Mouse (Mus musculus) limb, embryonic 10.5 days (tissue): ENCODE measurements at regions not wholly inside any gene's neighbourhood (a gene's known extent, or its start where the extent isn't known, plus 50 kb on each side); places are given as distances from the start of the nearest gene placed in this dataset.

Experiments
- DNase-seq: peaks from one replicate; pipeline ENCODE4 v3.0.0-alpha.2; 2017; ENCODE audit warnings: low spot score
- H3K27ac ChIP-seq: fragments of 300-500 bp; sonication (generic); 2 replicates; pipeline ENCODE4 v1.5.1; 2016; ENCODE audit warnings: mild to moderate bottlenecking
- H3K27me3 ChIP-seq: fragments of 300-500 bp; sonication (generic); 2 replicates; pipeline ENCODE4 v1.6.1; 2016; ENCODE audit warnings: low read depth, mild to moderate bottlenecking; ENCODE audit not compliant: poor library complexity, severe bottlenecking
- H3K36me3 ChIP-seq: fragments of 300-500 bp; sonication (generic); 2 replicates; pipeline ENCODE4 v1.6.1; 2016; ENCODE audit warnings: mild to moderate bottlenecking, moderate library complexity
- H3K4me1 ChIP-seq: fragments of 300-500 bp; sonication (generic); 2 replicates; pipeline ENCODE4 v1.6.1; 2016
- H3K4me3 ChIP-seq: fragments of 300-500 bp; sonication (generic); 2 replicates; pipeline ENCODE4 v1.5.1; 2016; ENCODE audit warnings: mild to moderate bottlenecking, moderate library complexity
- H3K9me3 ChIP-seq: fragments of 300-500 bp; sonication (generic); replicated peaks from 2 replicates; pipeline ENCODE4 v1.6.1; 2016; ENCODE audit warnings: mild to moderate bottlenecking
- WGBS: fragments of 180-500 bp; shearing (Covaris S2); methylation state at CpG from one replicate; pipeline ENCODE4 v1.1.7; 2016; 5-methylcytosine and 5-hydroxymethylcytosine counted together

GRCm38 (mm10) chr8:103166623-103167316, 381.3 kb upstream of the Cdh11 start:
- WGBS: 36% methylated on average over 7 of the region's 7 CpGs
- no peaks in the 10 kb centered on the region for H3K36me3 ChIP-seq
- no peaks in the 10 kb centered on the region for H3K27me3 ChIP-seq
- H3K27ac ChIP-seq: peak overlapping the region; percentile 50; the same call in 1 of the 2 replicates
- no peak for DNase-seq
- no peaks in the 10 kb centered on the region for H3K9me3 ChIP-seq
- peaks cover 33% of the 10 kb centered on the region for H3K4me1 ChIP-seq
- no peak overlapping the region for H3K4me3 ChIP-seq

- H3K27ac ChIP-seq: peak overlapping the region; percentile 6; the same call in 1 of the 2 replicates
- no peaks in the 10 kb centered on the region for H3K4me1 ChIP-seq
- 83% methylated on average over 3 of the region's 3 CpGs for WGBS
Observed at GRCm38 (mm10) chr8:103173313-103173712, 387.9 kb upstream of the Cdh11 start.

GRCm38 (mm10) chr8:103173803-103174429, 388.5 kb upstream of the Cdh11 start:
- no peak for DNase-seq
- WGBS: 84% methylated on average over 5 of the region's 5 CpGs

More at GRCm38 (mm10) chr8:103173313-103173712, 387.9 kb upstream of the Cdh11 start:
- Histone ChIP-seq H3K9me3 (no peaks in the 10 kb centered on the region), H3K36me3 (no peaks in the 10 kb centered on the region), H3K4me3 (no peak overlapping the region), H3K27me3 (no peaks in the 10 kb centered on the region)
- no peak for DNase-seq

GRCm38 (mm10) chr8:103180661-103181060, 395.2 kb upstream of the Cdh11 start:
- H3K36me3 ChIP-seq: no peaks in the 10 kb centered on the region
- no peaks in the 10 kb centered on the region for H3K9me3 ChIP-seq
- no peak for DNase-seq
- H3K27me3 ChIP-seq: no peaks in the 10 kb centered on the region
- H3K4me3 ChIP-seq: no peak overlapping the region
- no peaks in the 10 kb centered on the region for H3K4me1 ChIP-seq
- no peak overlapping the region for H3K27ac ChIP-seq

More at GRCm38 (mm10) chr8:103173803-103174429, 388.5 kb upstream of the Cdh11 start:
- no peaks in the 10 kb centered on the region for H3K4me1 ChIP-seq
- no peaks in the 10 kb centered on the region for H3K36me3 ChIP-seq
- peak overlapping the region; percentile 6; the same call in 1 of the 2 replicates for H3K27ac ChIP-seq
- H3K4me3 ChIP-seq: no peak overlapping the region
- H3K9me3 ChIP-seq: no peaks in the 10 kb centered on the region
- no peaks in the 10 kb centered on the region for H3K27me3 ChIP-seq

- 82% methylated on average over 8 of the region's 8 CpGs for WGBS
- H3K4me3 ChIP-seq: no peak overlapping the region
- H3K36me3 ChIP-seq: no peaks in the 10 kb centered on the region
- DNase-seq: no peak
- no peaks in the 10 kb centered on the region for H3K27me3 ChIP-seq
- no peaks in the 10 kb centered on the region for H3K9me3 ChIP-seq
- no peak overlapping the region for H3K27ac ChIP-seq
- H3K4me1 ChIP-seq: peaks cover 3% of the 10 kb centered on the region; the same call in 1 of the 2 replicates
Observed at GRCm38 (mm10) chr8:103188720-103189498, 403.5 kb upstream of the Cdh11 start.

GRCm38 (mm10) chr8:103198251-103198650, 412.8 kb upstream of the Cdh11 start:
- Histone ChIP-seq H3K4me3 (no peak overlapping the region), H3K9me3 (no peaks in the 10 kb centered on the region), H3K27ac (no peak overlapping the region), H3K27me3 (no peaks in the 10 kb centered on the region), H3K36me3 (no peaks in the 10 kb centered on the region), H3K4me1 (peaks cover 33% of the 10 kb centered on the region)
- 76% methylated on average over 3 of the region's 3 CpGs for WGBS
- DNase-seq: no peak

- H3K4me1 ChIP-seq: peaks cover 31% of the 10 kb centered on the region
- peak overlapping the region; percentile 73 for H3K27ac ChIP-seq
- no peaks in the 10 kb centered on the region for H3K27me3 ChIP-seq
- H3K4me3 ChIP-seq: no peak overlapping the region
- no peaks in the 10 kb centered on the region for H3K9me3 ChIP-seq
- DNase-seq: peak; percentile 47
- H3K36me3 ChIP-seq: no peaks in the 10 kb centered on the region
- 64% methylated on average over 11 of the region's 11 CpGs for WGBS
Observed at GRCm38 (mm10) chr8:103199696-103200615, 414.5 kb upstream of the Cdh11 start.

GRCm38 (mm10) chr8:103203710-103204109, 418.3 kb upstream of the Cdh11 start:
- Histone ChIP-seq H3K4me3 (no peak overlapping the region), H3K27ac (no peak overlapping the region), H3K36me3 (no peaks in the 10 kb centered on the region), H3K9me3 (no peaks in the 10 kb centered on the region), H3K27me3 (no peaks in the 10 kb centered on the region), H3K4me1 (peaks cover 18% of the 10 kb centered on the region)
- DNase-seq: no peak
- 70% methylated on average over 1 of the region's 1 CpGs for WGBS

- 69% methylated on average over 2 of the region's 2 CpGs for WGBS
- H3K9me3 ChIP-seq: no peaks in the 10 kb centered on the region
- no peak for DNase-seq
- H3K4me3 ChIP-seq: no peak overlapping the region
- no peaks in the 10 kb centered on the region for H3K36me3 ChIP-seq
- H3K4me1 ChIP-seq: no peaks in the 10 kb centered on the region
- no peak overlapping the region for H3K27ac ChIP-seq
- H3K27me3 ChIP-seq: no peaks in the 10 kb centered on the region
Observed at GRCm38 (mm10) chr8:103214606-103215005, 429.2 kb upstream of the Cdh11 start.

GRCm38 (mm10) chr8:103230741-103231475, 445.5 kb upstream of the Cdh11 start:
- H3K27ac ChIP-seq: 0 out of 2 replicates have a peak overlapping the region, but pooled peaks have one; percentile 11
- H3K9me3 ChIP-seq: no peaks in the 10 kb centered on the region

GRCm38 (mm10) chr8:103234374-103234773, 448.9 kb upstream of the Cdh11 start:
- Histone ChIP-seq H3K27me3 (no peaks in the 10 kb centered on the region), H3K36me3 (no peaks in the 10 kb centered on the region), H3K4me1 (peaks cover 22% of the 10 kb centered on the region), H3K9me3 (no peaks in the 10 kb centered on the region), H3K27ac (peak overlapping the region; percentile 64), H3K4me3 (no peak overlapping the region)
- DNase-seq: no peak
- WGBS: 28% methylated on average over 2 of the region's 2 CpGs

More at GRCm38 (mm10) chr8:103230741-103231475, 445.5 kb upstream of the Cdh11 start:
- H3K27me3 ChIP-seq: no peaks in the 10 kb centered on the region
- 78% methylated on average over 9 of the region's 9 CpGs for WGBS
- no peak for DNase-seq
- no peak overlapping the region for H3K4me3 ChIP-seq
- no peaks in the 10 kb centered on the region for H3K36me3 ChIP-seq
- peaks cover 22% of the 10 kb centered on the region for H3K4me1 ChIP-seq

- no peak overlapping the region for H3K4me3 ChIP-seq
- H3K9me3 ChIP-seq: no peaks in the 10 kb centered on the region
- no peak for DNase-seq
- H3K36me3 ChIP-seq: no peaks in the 10 kb centered on the region
- peaks cover 22% of the 10 kb centered on the region for H3K4me1 ChIP-seq
- no peaks in the 10 kb centered on the region for H3K27me3 ChIP-seq
- no peak overlapping the region for H3K27ac ChIP-seq
- WGBS: 28% methylated on average over 1 of the region's 1 CpGs
Observed at GRCm38 (mm10) chr8:103235614-103236013, 450.2 kb upstream of the Cdh11 start.
